Mouse (Mus musculus) cerebellum, postnatal 4 days (tissue): ENCODE results near the gene Mex3d.
A peak's percentile ranks its signal among the peaks of the same experiment; 100 is the strongest.
"Not testable (repeated sequence)": the region's sequence is repeated elsewhere in the genome, so short reads cannot be mapped to it uniquely, and the experiment has no call there.

ENCODE experiments used
- DNase-seq, 2 experiments: peaks; one replicate each; pipeline ENCODE4 v3.0.0; 2022; ENCODE audit warnings: low spot score in 2 of 2, mixed read lengths in 1 of 2

Gene Mex3d

GRCm38 (mm10) chr10:80356737-80357136 lies 30.7 kb downstream of the Mex3d start:
- DNase-seq: no peak

- no peak for DNase-seq
These were observed 31.3 kb downstream of the Mex3d start, which contains the start of gene Plk5 for GRCm38 (mm10) chr10:80356001-80356682. Gene Plk5 (plus strand): TSS chr10:80356459.

- no peak for DNase-seq
These were observed 32.0 kb downstream of the Mex3d start for GRCm38 (mm10) chr10:80355431-80355830.

GRCm38 (mm10) chr10:80352727-80353126 lies 34.7 kb downstream of the Mex3d start:
- DNase-seq: no peak

- DNase-seq: no peak
These were observed 35.6 kb downstream of the Mex3d start for GRCm38 (mm10) chr10:80351896-80352295.

GRCm38 (mm10) chr10:80350292-80350691 lies 37.2 kb downstream of the Mex3d start:
- peak; percentile 66 to 86 for DNase-seq

GRCm38 (mm10) chr10:80348981-80349380 lies 38.5 kb downstream of the Mex3d start:
- no peak for DNase-seq

GRCm38 (mm10) chr10:80348244-80348781 lies 39.1 kb downstream of the Mex3d start, which contains the start of gene Adamtsl5:
Gene Adamtsl5 (minus strand): TSS chr10:80348412.
- DNase-seq: no peak

- no peak for DNase-seq
These were observed 39.9 kb downstream of the Mex3d start for GRCm38 (mm10) chr10:80347514-80347967.

GRCm38 (mm10) chr10:80345929-80346328 lies 41.5 kb downstream of the Mex3d start:
- not testable (repeated sequence) for DNase-seq

GRCm38 (mm10) chr10:80345122-80345521 lies 42.3 kb downstream of the Mex3d start:
- no peak for DNase-seq

- DNase-seq: no peak
These were observed 43.3 kb downstream of the Mex3d start for GRCm38 (mm10) chr10:80344131-80344661.

GRCm38 (mm10) chr10:80343425-80343895 lies 44.0 kb downstream of the Mex3d start:
- DNase-seq: no peak

GRCm38 (mm10) chr10:80342749-80343424 lies 44.6 kb downstream of the Mex3d start:
- DNase-seq: no peak

GRCm38 (mm10) chr10:80342305-80342748 lies 45.1 kb downstream of the Mex3d start:
- DNase-seq: no peak

- DNase-seq: no peak
These were observed 45.8 kb downstream of the Mex3d start for GRCm38 (mm10) chr10:80341491-80342304.

GRCm38 (mm10) chr10:80341026-80341425 lies 46.4 kb downstream of the Mex3d start:
- no peak for DNase-seq

GRCm38 (mm10) chr10:80339941-80340750 lies 47.3 kb downstream of the Mex3d start:
- DNase-seq: peak; percentile 89 to 90

- no peak for DNase-seq
These were observed 51.2 kb downstream of the Mex3d start for GRCm38 (mm10) chr10:80336263-80336662.

- DNase-seq: no peak
These were observed 54.9 kb downstream of the Mex3d start for GRCm38 (mm10) chr10:80332525-80332989.
